Mouse (Mus musculus) bone marrow macrophage, adult 2 months (primary cell): Measurements from ENCODE around the gene Serpina10.

Experiments used
- CTCF ChIP-seq: IDR thresholded peaks from 2 replicates; pipeline ENCODE4 v1.5.1; 2012; ENCODE audit warnings: low read depth, mild to moderate bottlenecking, low read length, moderate library complexity
- POLR2A ChIP-seq: IDR thresholded peaks from 2 replicates; pipeline ENCODE4 v1.6.1; 2012; ENCODE audit warnings: mild to moderate bottlenecking, low read depth, low read length, borderline replicate concordance

DNA sequence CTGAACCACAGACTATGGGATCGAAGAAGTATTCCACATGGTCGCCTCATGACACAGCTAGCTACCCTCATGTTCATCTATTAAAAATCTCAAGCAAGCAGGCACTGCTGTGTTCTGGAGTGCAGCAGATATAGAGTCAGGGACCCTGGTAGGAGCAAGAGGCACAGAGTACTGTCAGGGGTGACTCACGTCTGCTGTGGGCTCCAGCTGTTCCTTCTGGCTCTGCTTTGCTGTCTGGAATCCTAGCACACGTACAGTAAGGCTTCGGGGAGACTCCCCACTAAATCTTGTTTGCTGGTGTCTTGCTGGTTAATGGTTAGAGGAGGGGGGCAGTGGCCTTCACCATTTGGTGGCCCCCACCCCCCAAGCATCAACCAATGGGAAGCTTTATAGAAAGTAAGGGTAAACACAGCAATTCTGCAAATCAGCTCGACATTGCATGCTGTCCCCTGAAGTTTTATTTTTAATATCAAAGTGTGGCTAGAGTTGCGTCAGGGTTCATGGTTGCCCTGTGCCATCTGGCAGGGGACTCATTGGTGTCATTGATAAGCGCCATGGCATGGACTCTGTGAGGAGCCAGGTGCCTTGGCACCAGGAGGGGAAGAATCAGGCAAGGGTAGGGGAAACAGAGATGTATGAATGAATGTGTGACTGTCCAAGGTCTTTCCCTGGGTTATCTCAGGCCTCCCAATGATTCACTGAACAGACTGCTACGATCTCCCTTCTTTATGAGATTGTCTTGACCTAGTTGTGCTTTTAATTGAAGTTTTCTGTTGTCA lies 25.8 kb upstream of the Serpina10 start, which contains the start of gene Serpina6:
- TF ChIP-seq POLR2A (no peak), CTCF (no peak)
